Mouse (Mus musculus): ENCODE data around the gene Tbk1. TPM values are rescaled to one million over a fixed set of nuclear protein-coding genes. Genes with fewer than 3 reads are reported as not detected.

Tbk1 gene
- total RNA-seq, 2 experiments from 2014 or later: 47.6 to 50.8 TPM

- no peak for DNase-seq (ENCODE audit: extremely low spot score in 1 of 2, low spot score in 1 of 2)
These were observed 10.0 kb upstream of the Tbk1 start for GRCm38 (mm10) chr10:121596580-121596979.

DNA sequence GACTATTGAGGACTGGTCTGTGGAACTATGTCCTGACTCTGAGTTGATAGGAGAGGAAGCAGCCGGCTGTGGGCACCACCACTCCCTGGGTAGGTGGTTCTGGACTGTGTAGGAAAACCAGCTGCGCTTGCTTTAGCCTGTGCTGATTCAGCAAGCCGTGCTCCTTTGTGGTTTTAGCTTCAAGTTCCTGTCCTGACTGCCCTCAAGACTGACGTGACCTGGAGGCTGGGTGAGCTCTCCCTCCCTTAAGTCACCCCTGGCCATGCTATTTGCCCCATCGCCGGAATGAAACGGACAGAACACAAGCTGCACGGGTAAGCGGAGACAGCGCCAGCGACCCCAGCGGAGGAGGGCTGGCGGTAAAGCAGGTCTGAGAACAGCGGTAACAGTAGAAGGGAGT is 4.5 kb upstream of the Tbk1 start:
- no peak for DNase-seq (ENCODE audit: extremely low spot score in 1 of 2, low spot score in 1 of 2)

DNA sequence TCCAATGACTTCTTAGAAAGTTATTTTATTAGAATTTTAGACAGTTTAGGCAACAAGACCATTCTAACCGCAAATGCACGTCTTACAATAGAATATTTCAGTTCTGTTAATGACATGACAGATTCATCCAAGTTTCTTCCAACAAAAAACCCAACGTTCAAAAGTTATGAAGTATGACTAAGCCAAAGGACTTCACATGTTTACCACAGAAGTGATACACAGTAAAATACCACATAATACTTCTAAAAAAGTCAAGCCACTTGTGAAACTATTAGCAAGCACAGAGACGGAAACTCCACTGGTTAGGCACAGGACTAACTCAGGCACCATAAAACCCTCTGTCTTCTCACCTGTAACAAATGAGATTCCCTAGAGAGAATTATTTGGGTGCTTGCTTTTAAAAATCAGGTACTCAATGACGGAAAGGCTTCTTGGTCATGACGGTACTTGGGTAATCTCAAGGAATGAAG is 819 bp upstream of the Tbk1 start:
- DNase-seq (ENCODE audit: extremely low spot score in 1 of 2, low spot score in 1 of 2): no peak

DNA sequence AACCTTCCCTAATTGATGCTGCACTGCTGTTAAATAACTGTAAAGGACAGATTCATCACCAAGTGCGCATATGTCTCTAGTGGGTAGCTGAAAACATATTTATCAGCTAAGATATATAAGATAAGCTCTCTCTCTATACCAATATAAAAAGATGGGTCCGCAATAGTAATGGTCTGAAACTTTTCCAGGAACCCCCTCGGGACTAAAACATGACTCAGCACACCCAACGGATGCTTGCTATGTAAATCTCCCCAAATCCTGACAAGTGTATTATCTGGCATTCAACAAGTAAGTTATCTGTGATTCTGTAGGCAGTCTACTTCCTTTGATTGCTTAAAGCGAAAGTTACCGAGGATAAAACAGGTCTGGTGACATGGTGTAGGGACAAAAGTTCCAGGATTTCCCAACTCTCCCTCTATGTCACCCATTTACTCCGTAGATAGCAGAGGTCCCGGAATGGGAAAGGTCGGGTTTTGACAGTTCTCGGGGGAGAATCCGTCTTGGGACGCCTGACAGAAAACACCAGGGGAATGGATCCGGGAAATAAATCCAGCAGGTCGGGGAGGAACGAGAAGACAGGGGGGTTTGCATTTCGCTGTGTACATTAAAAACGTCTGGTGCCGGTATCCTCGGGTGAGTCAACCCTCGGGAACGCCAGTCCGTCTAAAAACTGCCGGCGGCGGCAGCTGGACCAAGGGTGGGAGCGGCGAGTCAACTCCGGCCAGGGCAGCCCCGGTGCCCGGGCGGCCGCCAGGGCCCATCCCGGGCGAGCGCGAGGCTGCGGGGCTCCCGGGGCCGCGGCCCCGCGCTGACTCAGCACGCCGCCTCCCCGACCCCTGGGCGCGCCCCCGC is 570 bp downstream of the Tbk1 start:
- DNase-seq (ENCODE audit: extremely low spot score in 1 of 2, low spot score in 1 of 2): peak in 1 of 2 experiments; percentile 22

DNA sequence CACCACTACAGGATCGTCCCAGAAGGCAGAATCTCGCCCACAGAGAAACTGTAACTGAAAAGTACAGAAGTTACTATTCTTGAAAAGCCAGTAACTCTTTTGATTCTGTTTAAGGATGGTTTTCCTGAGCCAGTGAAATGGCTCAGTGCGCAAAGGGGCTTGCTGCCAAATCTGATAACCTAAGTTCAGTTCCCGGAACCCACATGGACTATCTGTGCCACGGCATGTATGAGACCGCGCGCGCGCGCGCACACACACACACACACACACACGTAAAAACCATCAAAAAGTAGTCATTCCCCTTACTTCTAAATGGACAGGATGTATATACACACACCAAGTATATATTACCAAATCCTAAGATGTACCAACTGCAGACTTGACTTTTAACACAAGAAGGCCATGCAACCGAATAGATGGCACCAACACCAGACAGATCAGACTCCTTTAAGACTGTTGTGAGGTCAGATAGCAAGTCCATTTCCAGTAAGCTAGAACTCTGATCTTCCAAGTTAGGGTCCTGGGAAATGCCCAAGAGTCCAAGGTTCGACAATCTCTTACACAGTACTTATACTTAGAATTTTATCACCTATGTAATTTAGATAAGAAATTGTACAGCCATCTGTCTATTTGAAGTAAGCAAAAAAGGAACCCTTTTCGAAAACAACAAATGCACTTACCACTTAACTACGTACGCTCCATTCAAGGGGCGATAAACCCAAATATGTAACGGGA is 1.4 kb downstream of the Tbk1 start:
- DNase-seq (ENCODE audit: extremely low spot score in 1 of 2, low spot score in 1 of 2): no peak

DNA sequence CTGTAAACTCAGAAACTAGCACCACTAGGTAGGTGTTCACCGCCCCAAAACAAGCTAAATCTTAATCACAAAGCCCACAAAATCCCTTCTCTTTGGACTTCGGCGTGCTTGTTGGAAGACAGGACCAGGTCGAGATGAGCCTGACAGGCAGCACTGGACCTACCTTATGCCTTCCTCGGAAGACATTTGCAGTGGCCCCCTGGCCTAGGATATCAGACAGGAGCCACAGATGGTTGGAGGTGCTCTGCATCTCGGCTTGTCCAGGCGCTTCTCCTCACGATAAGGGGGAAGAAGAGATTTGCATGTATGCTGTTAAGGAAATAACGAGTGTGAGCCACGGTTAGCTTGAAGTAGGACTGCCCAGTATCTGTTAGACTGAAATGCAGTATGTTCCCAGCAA is 2.6 kb downstream of the Tbk1 start:
- no peak for DNase-seq (ENCODE audit: extremely low spot score in 1 of 2, low spot score in 1 of 2)

- DNase-seq (ENCODE audit: extremely low spot score in 1 of 2, low spot score in 1 of 2): no peak
These were observed 3.6 kb downstream of the Tbk1 start for GRCm38 (mm10) chr10:121583016-121583415.

DNA sequence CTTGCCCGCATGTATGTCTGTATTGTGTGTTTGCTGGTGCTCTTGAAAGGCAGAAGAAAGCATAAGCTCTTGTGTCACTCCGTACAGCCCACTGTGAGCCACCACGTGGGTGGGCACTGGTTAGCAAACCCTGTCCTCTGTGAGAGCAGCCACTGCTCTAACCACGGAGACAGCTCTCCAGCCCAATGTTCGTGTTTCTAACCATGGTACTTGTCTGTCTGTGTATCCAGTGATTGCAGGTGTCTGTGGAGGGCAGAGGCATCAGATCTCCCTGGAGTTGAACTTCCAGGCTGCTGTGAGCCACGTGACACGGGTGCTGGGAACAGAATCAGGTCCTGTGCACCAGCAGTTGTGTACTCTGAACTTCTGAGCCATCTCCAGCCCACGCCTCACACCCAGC is 4.3 kb downstream of the Tbk1 start:
- DNase-seq (ENCODE audit: extremely low spot score in 1 of 2, low spot score in 1 of 2): no peak

- no peak for DNase-seq (ENCODE audit: extremely low spot score in 1 of 2, low spot score in 1 of 2)
These were observed 5.2 kb downstream of the Tbk1 start for GRCm38 (mm10) chr10:121581405-121581804.

- DNase-seq (ENCODE audit: extremely low spot score in 1 of 2, low spot score in 1 of 2): no peak
These were observed 6.2 kb downstream of the Tbk1 start for GRCm38 (mm10) chr10:121580381-121580780.

GRCm38 (mm10) chr10:121576372-121576771 is 10.2 kb downstream of the Tbk1 start:
- DNase-seq (ENCODE audit: extremely low spot score in 1 of 2, low spot score in 1 of 2): no peak

- no peak for DNase-seq (ENCODE audit: extremely low spot score in 1 of 2, low spot score in 1 of 2)
These were observed 15.0 kb downstream of the Tbk1 start for GRCm38 (mm10) chr10:121571511-121572147.

DNA sequence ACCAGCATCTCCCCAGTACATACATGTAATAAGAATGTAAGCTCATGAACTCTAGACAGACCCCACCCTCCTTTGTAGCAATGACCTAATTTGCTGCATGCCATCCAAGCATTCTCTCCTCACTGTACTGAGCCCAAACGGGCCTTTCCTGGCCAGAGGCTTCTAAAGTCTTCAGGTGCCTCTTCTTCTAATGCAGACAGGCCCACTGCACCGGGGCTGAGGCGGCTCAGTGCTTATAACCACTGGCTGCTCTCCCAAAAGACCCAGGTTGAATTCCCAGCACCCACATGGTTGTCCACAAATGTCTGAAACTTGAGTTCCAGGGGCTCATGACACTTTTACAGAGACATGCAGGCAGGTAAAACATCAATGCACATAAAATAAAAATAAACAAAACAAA is 15.6 kb downstream of the Tbk1 start:
- no peak for DNase-seq (ENCODE audit: extremely low spot score in 1 of 2, low spot score in 1 of 2)

- no peak for DNase-seq (ENCODE audit: extremely low spot score in 1 of 2, low spot score in 1 of 2)
These were observed 16.8 kb downstream of the Tbk1 start for GRCm38 (mm10) chr10:121569796-121570195.

- no peak for DNase-seq (ENCODE audit: extremely low spot score in 1 of 2, low spot score in 1 of 2)
These were observed 17.5 kb downstream of the Tbk1 start for GRCm38 (mm10) chr10:121569001-121569589.

- no peak for DNase-seq (ENCODE audit: extremely low spot score in 1 of 2, low spot score in 1 of 2)
These were observed 18.1 kb downstream of the Tbk1 start for GRCm38 (mm10) chr10:121568534-121568933.

DNA sequence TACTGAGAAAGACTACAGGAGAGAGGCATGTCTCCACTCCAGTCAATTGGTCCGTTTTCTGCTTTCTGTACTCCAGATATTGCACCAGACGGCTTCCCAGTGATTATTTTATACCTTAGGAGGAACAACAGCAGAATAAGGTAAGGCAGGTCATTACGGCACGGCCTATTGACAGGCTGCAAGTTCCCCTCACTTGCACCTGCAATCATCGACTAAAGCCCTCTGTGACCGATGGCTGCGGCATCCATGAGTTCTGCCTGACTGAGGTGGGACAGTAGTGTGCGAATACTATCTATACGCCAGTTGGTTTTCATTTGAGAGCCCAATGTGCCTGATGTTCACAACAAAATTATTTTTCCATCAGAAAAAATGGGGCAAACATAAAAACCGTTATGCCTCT is 18.6 kb downstream of the Tbk1 start:
- no peak for DNase-seq (ENCODE audit: extremely low spot score in 1 of 2, low spot score in 1 of 2)

- DNase-seq (ENCODE audit: extremely low spot score in 1 of 2, low spot score in 1 of 2): peak in 1 of 2 experiments; percentile 2
These were observed 22.1 kb downstream of the Tbk1 start for GRCm38 (mm10) chr10:121564447-121564846.

- DNase-seq (ENCODE audit: extremely low spot score in 1 of 2, low spot score in 1 of 2): no peak
These were observed 28.4 kb downstream of the Tbk1 start for GRCm38 (mm10) chr10:121558231-121558630.

GRCm38 (mm10) chr10:121556263-121556662 is 30.3 kb downstream of the Tbk1 start:
- no peak for DNase-seq (ENCODE audit: extremely low spot score in 1 of 2, low spot score in 1 of 2)

- no peak for DNase-seq (ENCODE audit: extremely low spot score in 1 of 2, low spot score in 1 of 2)
These were observed 36.3 kb downstream of the Tbk1 start for GRCm38 (mm10) chr10:121550334-121550733.
